In genomic region chr9:108105549-108105863, GRCm38 (mm10) we compare ENCODE assay signal across 13 mouse cellular contexts. TPM values are rescaled to one million over a fixed set of nuclear protein-coding genes. Genes with fewer than 3 reads are reported as not detected.
DNase-seq lines count a peak whose midpoint lies in the region; ATAC-seq and TF ChIP-seq lines count a peak whose summit lies in the region.
"Had no signal": no experiment of that assay in that cellular context is flagged by ENCODE, and none has a peak within 500 bp of the region (broad histone marks: within the 10 kb centered on the region; RNA-seq: fewer than 3 reads in every experiment).

No protein-coding gene starts in this region.

- H3K4me2 ChIP-seq in hindbrain, postnatal 0 days (ENCODE audit: low read depth, low read length): no peak overlapping the region
- peak overlapping the region; percentile 41; the same call in 1 of the 2 replicates for H3K4me2 ChIP-seq in intestine, embryonic 14.5 days (ENCODE audit: low read length)
- H3K4me2 ChIP-seq in midbrain, embryonic 11.5 days: no peak overlapping the region

- peaks cover 55% of the 10 kb centered on the region; the same call in 1 of the 2 replicates for H3K36me3 ChIP-seq in hindbrain, embryonic 10.5 days
- H3K36me3 ChIP-seq in hindbrain, postnatal 0 days (ENCODE audit: insufficient read depth, low read length): peaks cover 17% of the 10 kb centered on the region; the same call in 1 of the 2 replicates
- H3K36me3 ChIP-seq in G1E (replicated peaks): peaks cover 81% of the 10 kb centered on the region
- peaks cover 3% of the 10 kb centered on the region; the same call in 1 of the 2 replicates for H3K36me3 ChIP-seq in intestine, embryonic 14.5 days (ENCODE audit: control insufficient read depth, insufficient read depth, low read length)
- no peaks in the 10 kb centered on the region for H3K36me3 ChIP-seq in midbrain, embryonic 11.5 days (ENCODE audit: control insufficient read depth, insufficient read depth, low read length)

- 70% methylated on average over 12 of the region's 12 CpGs for WGBS in hindbrain, embryonic 10.5 days
- WGBS in hindbrain, postnatal 0 days: 33% methylated on average over 12 of the region's 12 CpGs
- WGBS in intestine, embryonic 14.5 days: 84% methylated on average over 12 of the region's 12 CpGs
- 71% methylated on average over 12 of the region's 12 CpGs for WGBS in midbrain, embryonic 11.5 days

- peak overlapping the region; percentile 22; the same call in 1 of the 2 replicates for H3K4me3 ChIP-seq in hindbrain, embryonic 10.5 days
- H3K4me3 ChIP-seq in hindbrain, postnatal 0 days (ENCODE audit: low read length): no peak overlapping the region
- H3K4me3 ChIP-seq in G1E (ENCODE audit: low read depth, low read length): peak overlapping the region; percentile 74
- no peak overlapping the region for H3K4me3 ChIP-seq in intestine, embryonic 14.5 days (ENCODE audit: low read depth, low read length)
- no peak overlapping the region for H3K4me3 ChIP-seq in midbrain, embryonic 11.5 days (ENCODE audit: low read depth, low read length)

- no peaks in the 10 kb centered on the region for H3K9me3 ChIP-seq in hindbrain, embryonic 10.5 days
- H3K9me3 ChIP-seq in hindbrain, postnatal 0 days (ENCODE audit: low read length): no peaks in the 10 kb centered on the region
- H3K9me3 ChIP-seq in G1E (replicated peaks): no peaks in the 10 kb centered on the region
- no peaks in the 10 kb centered on the region for H3K9me3 ChIP-seq in intestine, embryonic 14.5 days (ENCODE audit: control insufficient read depth, low read length)
- no peaks in the 10 kb centered on the region for H3K9me3 ChIP-seq in midbrain, embryonic 11.5 days (ENCODE audit: control insufficient read depth, low read length)

- peaks cover 28% of the 10 kb centered on the region for H3K27me3 ChIP-seq in hindbrain, embryonic 10.5 days (ENCODE audit: insufficient read depth, poor library complexity, severe bottlenecking)
- no peaks in the 10 kb centered on the region for H3K27me3 ChIP-seq in hindbrain, postnatal 0 days (ENCODE audit: insufficient read depth, low read length)
- no peaks in the 10 kb centered on the region; the same call in 1 of the 2 replicates for H3K27me3 ChIP-seq in G1E (ENCODE audit: insufficient read depth, low read length)
- no peaks in the 10 kb centered on the region for H3K27me3 ChIP-seq in intestine, embryonic 14.5 days (replicated peaks; ENCODE audit: control insufficient read depth, insufficient read depth, low read length)
- H3K27me3 ChIP-seq in midbrain, embryonic 11.5 days (ENCODE audit: control insufficient read depth, insufficient read depth, low read length): no peaks in the 10 kb centered on the region

- no peak for DNase-seq in hindbrain, embryonic 10.5 days (ENCODE audit: low spot score)
- DNase-seq in hindbrain, postnatal 0 days (ENCODE audit: low spot score): no peak
- peak; percentile 31 for DNase-seq in G1E (ENCODE audit: low spot score)
- no peak for DNase-seq in intestine, embryonic 14.5 days (ENCODE audit: low spot score)
- peak; percentile 81 for DNase-seq in midbrain, embryonic 11.5 days (ENCODE audit: low spot score, missing footprints)
- no peak for DNase-seq in retina, embryonic 14.5 days (ENCODE audit: low spot score)
- no peak for DNase-seq in left cerebral cortex, adult 9 months (ENCODE audit: low spot score in 2 of 2)
- DNase-seq in layer of hippocampus, adult 9-10 months (ENCODE audit: low spot score): no peak
- DNase-seq: adrenal gland, postnatal 36 days; kidney, adult 9 months; lung, postnatal 14 days; thymus, adult 18-20 months had no signal

- H3K9ac ChIP-seq in hindbrain, postnatal 0 days (replicated peaks; ENCODE audit: low read length): no peak overlapping the region; the same call in 1 of the 2 replicates
- no peak overlapping the region for H3K9ac ChIP-seq in intestine, embryonic 14.5 days (ENCODE audit: low read length)
- no peak overlapping the region; the same call in 1 of the 2 replicates for H3K9ac ChIP-seq in midbrain, embryonic 11.5 days (ENCODE audit: low read length)

- H3K4me1 ChIP-seq in hindbrain, embryonic 10.5 days (replicated peaks): peaks cover 39% of the 10 kb centered on the region
- no peaks in the 10 kb centered on the region for H3K4me1 ChIP-seq in hindbrain, postnatal 0 days (ENCODE audit: insufficient read depth, low read length)
- peaks cover 85% of the 10 kb centered on the region for H3K4me1 ChIP-seq in G1E (ENCODE audit: insufficient read depth, low read depth, low read length)
- H3K4me1 ChIP-seq in intestine, embryonic 14.5 days (replicated peaks; ENCODE audit: control insufficient read depth, insufficient read depth, low read length): peaks cover 10% of the 10 kb centered on the region
- H3K4me1 ChIP-seq in midbrain, embryonic 11.5 days (ENCODE audit: control insufficient read depth, insufficient read depth, low read length): peaks cover 2% of the 10 kb centered on the region; the same call in 1 of the 2 replicates

- TF ChIP-seq CTCF in hindbrain, postnatal 0 days (IDR thresholded peaks at IDR 0.05; ENCODE audit: low read depth): no peak
- no peak for TF ChIP-seq CTCF in G1E (IDR thresholded peaks at IDR 0.05; ENCODE audit: low read depth, low read length)

- ATAC-seq in hindbrain, postnatal 0 days: no peak
- no peak for ATAC-seq in G1E (ENCODE audit: extremely low read depth, insufficient number of reproducible peaks, low FRiP score, poor library complexity, severe bottlenecking)
- no peak for ATAC-seq in intestine, embryonic 14.5 days (replicated peaks; ENCODE audit: low FRiP score, low TSS enrichment, low read depth)
- 0 out of 2 replicates have a peak, but pooled peaks have one; percentile 9 for ATAC-seq in midbrain, embryonic 11.5 days (ENCODE audit: low FRiP score)

- H3K27ac ChIP-seq in hindbrain, embryonic 10.5 days: peak overlapping the region; percentile 83
- H3K27ac ChIP-seq in hindbrain, postnatal 0 days: no peak overlapping the region
- no peak overlapping the region for H3K27ac ChIP-seq in intestine, embryonic 14.5 days (ENCODE audit: low read depth)
- H3K27ac ChIP-seq in midbrain, embryonic 11.5 days (ENCODE audit: low read depth, low read length): no peak overlapping the region

RNA-seq across cellular contexts. Expression of gene Apeh, which starts 11.1 kb away (rescaled TPM):
- 77.0 and 83.8 TPM in 2 replicates for polyA plus RNA-seq in hindbrain, embryonic 10.5 days (2016; fragmentation: Nextera tagmentation; extraction: Ambion mirVana)
- total RNA-seq in hindbrain, postnatal 0 days (2014; rRNA removed): 47.8 and 53.3 TPM in 2 replicates
- polyA plus RNA-seq in hindbrain, postnatal 0 days (2015; fragmentation: Nextera tagmentation; extraction: Ambion mirVana): 39.6 and 40.4 TPM in 2 replicates
- total RNA-seq in G1E (2014; fragmentation: Nextera tagmentation) (65.0 and 148 TPM in 2 replicates), G1E (2017) (119 and 131 TPM in 2 replicates)
- polyA plus RNA-seq in G1E (2012): 48.8 and 67.5 TPM in 2 replicates
- 57.7 and 61.1 TPM in 2 replicates for polyA plus RNA-seq in intestine, embryonic 14.5 days (2014; fragmentation: Nextera tagmentation; extraction: Ambion mirVana)
- polyA plus RNA-seq in midbrain, embryonic 11.5 days (2014; fragmentation: Nextera tagmentation; extraction: Ambion mirVana): 53.0 and 67.3 TPM in 2 replicates

RNA-seq across cellular contexts. Expression of gene Rnf123, which starts 22.4 kb away (rescaled TPM):
- polyA plus RNA-seq in hindbrain, embryonic 10.5 days (2016; fragmentation: Nextera tagmentation; extraction: Ambion mirVana): 36.6 and 39.1 TPM in 2 replicates
- 59.0 and 60.4 TPM in 2 replicates for total RNA-seq in hindbrain, postnatal 0 days (2014; rRNA removed)
- polyA plus RNA-seq in hindbrain, postnatal 0 days (2015; fragmentation: Nextera tagmentation; extraction: Ambion mirVana): 41.8 and 43.8 TPM in 2 replicates
- 104 and 255 TPM in 2 replicates for total RNA-seq in G1E (2014; fragmentation: Nextera tagmentation)
- total RNA-seq in G1E (2017): 18.6 and 23.5 TPM in 2 replicates
- 39.5 and 74.5 TPM in 2 replicates for polyA plus RNA-seq in G1E (2012)
- polyA plus RNA-seq in intestine, embryonic 14.5 days (2014; fragmentation: Nextera tagmentation; extraction: Ambion mirVana): 30.7 and 33.2 TPM in 2 replicates
- polyA plus RNA-seq in midbrain, embryonic 11.5 days (2014; fragmentation: Nextera tagmentation; extraction: Ambion mirVana): 27.2 and 29.2 TPM in 2 replicates

RNA-seq across cellular contexts. Expression of gene Mst1, which starts 25.3 kb away (rescaled TPM):
- polyA plus RNA-seq in hindbrain, embryonic 10.5 days (2016; fragmentation: Nextera tagmentation; extraction: Ambion mirVana): 0.34 and 0.39 TPM in 2 replicates
- total RNA-seq in hindbrain, postnatal 0 days (2014; rRNA removed): 0.29 TPM in 1 of 2 replicates, not detected in the other
- polyA plus RNA-seq in hindbrain, postnatal 0 days (2015; fragmentation: Nextera tagmentation; extraction: Ambion mirVana): not detected in 2 replicates
- total RNA-seq in G1E (2014; fragmentation: Nextera tagmentation) (7.1 and 11.0 TPM in 2 replicates), G1E (2017) (16.6 and 17.9 TPM in 2 replicates)
- polyA plus RNA-seq in G1E (2012): 6.7 and 8.4 TPM in 2 replicates
- 0.17 and 0.78 TPM in 2 replicates for polyA plus RNA-seq in intestine, embryonic 14.5 days (2014; fragmentation: Nextera tagmentation; extraction: Ambion mirVana)
- 0.47 and 0.78 TPM in 2 replicates for polyA plus RNA-seq in midbrain, embryonic 11.5 days (2014; fragmentation: Nextera tagmentation; extraction: Ambion mirVana)
- total RNA-seq: gastrocnemius, adult 18-20 months had no signal

RNA-seq across cellular contexts. Expression of gene Amigo3, which starts 52.5 kb away (rescaled TPM):
- 2.4 and 3.4 TPM in 2 replicates for polyA plus RNA-seq in hindbrain, embryonic 10.5 days (2016; fragmentation: Nextera tagmentation; extraction: Ambion mirVana)
- total RNA-seq in hindbrain, postnatal 0 days (2014; rRNA removed): 4.8 and 6.1 TPM in 2 replicates
- polyA plus RNA-seq in hindbrain, postnatal 0 days (2015; fragmentation: Nextera tagmentation; extraction: Ambion mirVana): 1.8 and 2.1 TPM in 2 replicates
- 0.63 TPM in 1 of 2 replicates, not detected in the other for total RNA-seq in G1E (2014; fragmentation: Nextera tagmentation)
- 1.7 and 2.0 TPM in 2 replicates for total RNA-seq in G1E (2017)
- polyA plus RNA-seq in G1E (2012): 0.31 and 0.35 TPM in 2 replicates
- 2.5 and 2.7 TPM in 2 replicates for polyA plus RNA-seq in intestine, embryonic 14.5 days (2014; fragmentation: Nextera tagmentation; extraction: Ambion mirVana)
- 1.5 and 2.0 TPM in 2 replicates for polyA plus RNA-seq in midbrain, embryonic 11.5 days (2014; fragmentation: Nextera tagmentation; extraction: Ambion mirVana)

RNA-seq across cellular contexts. Expression of gene Gmppb, which starts 56.5 kb away (rescaled TPM):
- polyA plus RNA-seq in hindbrain, embryonic 10.5 days (2016; fragmentation: Nextera tagmentation; extraction: Ambion mirVana): 24.9 and 30.7 TPM in 2 replicates
- 13.0 and 13.3 TPM in 2 replicates for total RNA-seq in hindbrain, postnatal 0 days (2014; rRNA removed)
- 17.1 and 18.1 TPM in 2 replicates for polyA plus RNA-seq in hindbrain, postnatal 0 days (2015; fragmentation: Nextera tagmentation; extraction: Ambion mirVana)
- total RNA-seq in G1E (2014; fragmentation: Nextera tagmentation) (7.2 and 8.5 TPM in 2 replicates), G1E (2017) (19.4 and 22.0 TPM in 2 replicates)
- polyA plus RNA-seq in G1E (2012): 5.1 and 6.6 TPM in 2 replicates
- 29.1 and 33.5 TPM in 2 replicates for polyA plus RNA-seq in intestine, embryonic 14.5 days (2014; fragmentation: Nextera tagmentation; extraction: Ambion mirVana)
- 18.3 and 19.2 TPM in 2 replicates for polyA plus RNA-seq in midbrain, embryonic 11.5 days (2014; fragmentation: Nextera tagmentation; extraction: Ambion mirVana)

Comparison
In these comparisons a context has a peak if more than half of its experiments do, and no peak if none do; other contexts are left out.
1. H3K4me3 ChIP-seq: peak in hindbrain, embryonic 10.5 days (single experiment) and G1E (single experiment); none in hindbrain, postnatal 0 days (single experiment), intestine, embryonic 14.5 days (single experiment) and midbrain, embryonic 11.5 days (single experiment).
2. DNase-seq: peak in G1E (single experiment) and midbrain, embryonic 11.5 days (single experiment); none in hindbrain, embryonic 10.5 days (single experiment), hindbrain, postnatal 0 days (single experiment), intestine, embryonic 14.5 days (single experiment), retina, embryonic 14.5 days (single experiment), left cerebral cortex, adult 9 months (0 of 2) and layer of hippocampus, adult 9-10 months (single experiment).